Mouse (Mus musculus) liver, postnatal 0 days (tissue): ENCODE results near the gene Zfp518b.

Source experiments
- CTCF ChIP-seq: sonication (generic); IDR thresholded peaks from 2 replicates; pipeline ENCODE4 v1.5.1; 2016; ENCODE audit warnings: antibody characterized with exemption, low read depth
- EP300 ChIP-seq: IDR thresholded peaks from 2 replicates; pipeline ENCODE4 v1.6.1; 2016; ENCODE audit warnings: antibody characterized with exemption, low read depth, mild to moderate bottlenecking

DNA sequence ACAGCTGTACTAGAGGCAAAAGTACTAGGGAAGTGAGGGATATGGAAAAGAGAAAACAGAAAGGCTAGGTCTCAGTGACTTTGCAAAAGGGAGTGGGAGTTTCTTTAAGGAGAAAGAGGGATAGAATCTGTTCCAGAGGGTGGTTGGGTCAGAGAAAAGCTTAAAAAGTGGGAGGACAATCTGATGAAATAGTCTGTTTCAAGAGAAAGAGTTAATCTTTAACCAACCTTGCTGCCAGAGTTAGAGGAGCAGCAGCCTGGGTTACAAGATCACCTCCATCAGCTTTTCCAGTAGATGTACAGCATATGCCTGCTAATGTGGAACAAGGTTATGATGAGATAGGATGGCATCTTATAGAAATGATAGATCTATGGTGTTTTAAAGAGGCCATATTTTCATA lies 43.1 kb downstream of the Zfp518b start:
- TF ChIP-seq EP300 (no peak), CTCF (no peak)
